Mouse (Mus musculus) CH12.LX (cell line): ENCODE measurements around the gene Fancd2. TPM values are rescaled to one million over a fixed set of nuclear protein-coding genes. Genes with fewer than 3 reads are reported as not detected.

Experiments used
- DNase-seq: peaks from one replicate; pipeline ENCODE4 v3.0.0-alpha.2; 2013; ENCODE audit errors: extremely low read depth
- H3K27ac ChIP-seq: 2 replicates; pipeline ENCODE4 v1.5.1; 2012; ENCODE audit warnings: low read depth, mild to moderate bottlenecking, control low read depth, moderate library complexity; ENCODE audit not compliant: insufficient read depth
- H3K27me3 ChIP-seq: replicated peaks from 2 replicates; pipeline ENCODE3; 2012; ENCODE audit warnings: inconsistent platforms
- H3K36me3 ChIP-seq, 2 experiments: replicated peaks in 1 of 2; 2 replicates each; pipeline versions ENCODE3 to v1.6.1; 2012; ENCODE audit warnings: inconsistent platforms in 1 of 2, low read length in 1 of 2, mild to moderate bottlenecking in 1 of 2, mixed read lengths in 1 of 2, moderate library complexity in 1 of 2; ENCODE audit not compliant: control insufficient read depth in 1 of 2, insufficient read depth in 1 of 2
- H3K4me1 ChIP-seq, 2 experiments: 2 replicates each; pipeline ENCODE4 v1.6.1; 2012; ENCODE audit warnings: inconsistent platforms in 1 of 2, moderate library complexity in 1 of 2; ENCODE audit not compliant: insufficient read depth in 2 of 2, control insufficient read depth in 1 of 2
- H3K4me2 ChIP-seq: 2 replicates; pipeline ENCODE4 v1.6.1; 2012; ENCODE audit warnings: low read depth, mild to moderate bottlenecking, control low read depth; ENCODE audit not compliant: poor library complexity, insufficient read depth, severe bottlenecking
- H3K4me3 ChIP-seq, 3 experiments: fragments of 150-350 bp in 1 of 3; sonication (generic) in 1 of 3; replicated peaks in 1 of 3; 2 replicates each; pipeline versions ENCODE3 to v1.5.1; 2011 to 2012; ENCODE audit warnings: low read depth in 2 of 3, low read length in 2 of 3, mild to moderate bottlenecking in 2 of 3, moderate library complexity in 2 of 3, control low read depth in 1 of 3, improper control_type of control experiment in 1 of 3, inconsistent platforms in 1 of 3, mixed read lengths in 1 of 3; ENCODE audit not compliant: poor library complexity in 1 of 3
- H3K79me2 ChIP-seq: replicated peaks from 2 replicates; pipeline ENCODE4 v1.6.1; 2012; ENCODE audit warnings: mild to moderate bottlenecking, moderate library complexity; ENCODE audit not compliant: control insufficient read depth, poor library complexity, insufficient read depth, severe bottlenecking; ENCODE audit errors: extremely low read depth
- H3K9ac ChIP-seq: 2 replicates; pipeline ENCODE4 v1.6.1; 2012; ENCODE audit warnings: low read depth, mild to moderate bottlenecking, control low read depth, moderate library complexity; ENCODE audit not compliant: insufficient read depth
- H3K9me3 ChIP-seq: replicated peaks from 2 replicates; pipeline ENCODE3; 2012; ENCODE audit warnings: low read length, inconsistent platforms, mixed read lengths
- BHLHE40 ChIP-seq: IDR thresholded peaks from 2 replicates; pipeline ENCODE4 v1.6.1; 2011; ENCODE audit warnings: mild to moderate bottlenecking, low read depth, low read length, improper control_type of control experiment
- CHD1 ChIP-seq: IDR thresholded peaks from 2 replicates; pipeline ENCODE4 v1.6.1; 2012; ENCODE audit warnings: low read depth, low read length, improper control_type of control experiment, inconsistent platforms
- CHD2 ChIP-seq: IDR thresholded peaks from 2 replicates; pipeline ENCODE4 v1.6.1; 2011; ENCODE audit warnings: low read length, improper control_type of control experiment
- ELF1 ChIP-seq: IDR thresholded peaks from 2 replicates; pipeline ENCODE4 v1.6.1; 2014; ENCODE audit warnings: low read depth, mild to moderate bottlenecking, inconsistent platforms, low read length, improper control_type of control experiment
- EP300 ChIP-seq: IDR thresholded peaks from 2 replicates; pipeline ENCODE4 v1.6.1; 2011; ENCODE audit warnings: low read length, improper control_type of control experiment
- ETS1 ChIP-seq: conservative IDR thresholded peaks from 2 replicates; pipeline ENCODE4 v1.6.1; 2012; ENCODE audit warnings: low read depth, mild to moderate bottlenecking, inconsistent platforms, low read length, improper control_type of control experiment, moderate library complexity
- GABPA ChIP-seq: IDR thresholded peaks from 2 replicates; pipeline ENCODE4 v1.6.1; 2012; ENCODE audit warnings: low read depth, low read length, improper control_type of control experiment, inconsistent platforms; ENCODE audit not compliant: insufficient replicate concordance
- JUN ChIP-seq: IDR thresholded peaks from 2 replicates; pipeline ENCODE4 v1.6.1; 2011; ENCODE audit warnings: low read depth, mild to moderate bottlenecking, low read length, improper control_type of control experiment, moderate library complexity; ENCODE audit not compliant: insufficient read depth
- JUND ChIP-seq: conservative IDR thresholded peaks from 2 replicates; pipeline ENCODE4 v1.6.1; 2011; ENCODE audit warnings: low read depth, low read length, improper control_type of control experiment
- KAT2A ChIP-seq: IDR thresholded peaks from 2 replicates; pipeline ENCODE4 v1.6.1; 2012; ENCODE audit warnings: low read length, improper control_type of control experiment, inconsistent platforms; ENCODE audit not compliant: insufficient replicate concordance
- MAFK ChIP-seq: IDR thresholded peaks from 2 replicates; pipeline ENCODE4 v1.6.1; 2011; ENCODE audit warnings: low read length, improper control_type of control experiment; ENCODE audit not compliant: insufficient replicate concordance
- MAX ChIP-seq: IDR thresholded peaks from 2 replicates; pipeline ENCODE4 v1.6.1; 2011; ENCODE audit warnings: low read length, improper control_type of control experiment
- MAZ ChIP-seq: IDR thresholded peaks from 2 replicates; pipeline ENCODE4 v1.6.1; 2012; ENCODE audit warnings: low read depth, mild to moderate bottlenecking, inconsistent platforms, low read length, improper control_type of control experiment, moderate library complexity
- MXI1 ChIP-seq: IDR thresholded peaks from 2 replicates; pipeline ENCODE4 v1.6.1; 2011; ENCODE audit warnings: mild to moderate bottlenecking, low read depth, low read length, improper control_type of control experiment
- MYC ChIP-seq: IDR thresholded peaks from 2 replicates; pipeline ENCODE4 v1.6.1; 2011; ENCODE audit warnings: low read depth, mild to moderate bottlenecking, improper control_type of control experiment, low read length
- NELFE ChIP-seq: IDR thresholded peaks from 2 replicates; pipeline ENCODE4 v1.6.1; 2011; ENCODE audit warnings: low read depth, low read length, improper control_type of control experiment
- NRF1 ChIP-seq: IDR thresholded peaks from 2 replicates; pipeline ENCODE4 v1.6.1; 2014; ENCODE audit warnings: low read depth, mild to moderate bottlenecking, inconsistent platforms, low read length, improper control_type of control experiment, moderate library complexity
- POLR2A ChIP-seq: IDR thresholded peaks from 2 replicates; pipeline ENCODE4 v1.6.1; 2011; ENCODE audit warnings: low read depth, mild to moderate bottlenecking, improper control_type of control experiment, low read length
- POLR2AphosphoS2 ChIP-seq: IDR thresholded peaks from 2 replicates; pipeline ENCODE4 v1.6.1; 2011; ENCODE audit warnings: low read depth, low read length, improper control_type of control experiment
- SIN3A ChIP-seq: IDR thresholded peaks from 2 replicates; pipeline ENCODE4 v1.6.1; 2012; ENCODE audit warnings: low read length, improper control_type of control experiment, inconsistent platforms
- TBP ChIP-seq: conservative IDR thresholded peaks from 2 replicates; pipeline ENCODE4 v1.6.1; 2011; ENCODE audit warnings: low read depth, low read length, improper control_type of control experiment
- UBTF ChIP-seq: IDR thresholded peaks from 2 replicates; pipeline ENCODE4 v1.6.1; 2012; ENCODE audit warnings: low read depth, mild to moderate bottlenecking, inconsistent platforms, low read length, improper control_type of control experiment, moderate library complexity
- USF2 ChIP-seq: conservative IDR thresholded peaks from 2 replicates; pipeline ENCODE4 v1.6.1; 2011; ENCODE audit warnings: low read depth, low read length, improper control_type of control experiment
- ZC3H11A ChIP-seq: IDR thresholded peaks from 2 replicates; pipeline ENCODE4 v1.6.1; 2012; ENCODE audit warnings: low read depth, mild to moderate bottlenecking, inconsistent platforms, low read length, improper control_type of control experiment
- ZNF384 ChIP-seq: IDR thresholded peaks from 2 replicates; pipeline ENCODE4 v1.6.1; 2012; ENCODE audit warnings: low read depth, low read length, improper control_type of control experiment, inconsistent platforms
- dilution Hi-C: fragments of 300-500 bp; cut with MboI; formaldehyde crosslinking; loops from 2 replicates; pipeline ENCODE4 v1.14.3; 2020; ENCODE audit warnings: low sequenced_read_pairs; ENCODE audit not compliant: extremely low pct_unique_long_range_greater_than_20kb, extremely low pct_ligation_motif_present
- in situ Hi-C: fragments of 300-500 bp; cut with MboI; formaldehyde crosslinking; loops from 3 replicates; pipeline ENCODE4 v1.14.3; 2019; ENCODE audit warnings: low sequenced_read_pairs, low pct_ligation_motif_present, low pct_unique_long_range_greater_than_20kb, mixed read lengths
- polyA plus RNA-seq: library from polyadenylated mRNA; unstranded; fragments of >175 nt; gene quantifications from 2 replicates; pipeline ENCODE4 v1.2.1, GENCODE M21; 2012; ENCODE audit warnings: low read depth; ENCODE audit not compliant: insufficient read length
- total RNA-seq, 2 experiments: library from RNA; depleted of rRNA; stranded (reverse); fragments of 300-350 nt in 1 of 2; fragments of >200 nt in 1 of 2; gene quantifications; 2 replicates each; pipeline ENCODE4 v1.2.3; 2012 to 2014

Fancd2 gene
- total and polyA plus RNA-seq, 3 experiments, result 25.5 to 32.7 (median 30.2) TPM

GRCm38 (mm10) chr6:113639201-113639600, 107.7 kb downstream of the Fancd2 start:
- peaks cover 13 to 41% of the 10 kb centered on the region in 2 experiments for H3K4me1 ChIP-seq
- peak overlapping the region; percentile 50 to 96 (median 71) for H3K4me3 ChIP-seq
- H3K27ac ChIP-seq, result peak overlapping the region; percentile 57; the same call in 1 of the 2 replicates
- TF ChIP-seq NRF1, result no peak
- no peak for TF ChIP-seq KAT2A
- TF ChIP-seq SIN3A, result no peak
- TF ChIP-seq CHD1, result no peak
- TF ChIP-seq, all 38 proteins: peak for 0
- Histone ChIP-seq H3K79me2 (peaks cover 55% of the 10 kb centered on the region), H3K9ac (peak overlapping the region; percentile 58; the same call in 1 of the 2 replicates), H3K9me3 (no peaks in the 10 kb centered on the region), H3K36me3 (peaks cover 4 to 18% of the 10 kb centered on the region in 2 experiments), H3K27me3 (no peaks in the 10 kb centered on the region), H3K4me2 (peak overlapping the region; percentile 97)
- dilution Hi-C loops, result no loop called here
- in situ Hi-C loops, result loop anchor here (5.0 kb wide), 1 partner anchor 38 kb away; no protein-coding TSS in a partner anchor
- DNase-seq, result no peak

GRCm38 (mm10) chr6:113642605-113643004, 111.1 kb downstream of the Fancd2 start:
- H3K4me1 ChIP-seq, result peaks cover 17 to 68% of the 10 kb centered on the region in 2 experiments
- peaks cover 9 to 37% of the 10 kb centered on the region in 2 experiments for H3K36me3 ChIP-seq
- H3K4me2 ChIP-seq, result peak overlapping the region; percentile 55; the same call in 1 of the 2 replicates
- dilution Hi-C loops, result no loop called here
- no peak overlapping the region for H3K4me3 ChIP-seq
- H3K27me3 ChIP-seq, result no peaks in the 10 kb centered on the region
- peak overlapping the region; percentile 17 for H3K27ac ChIP-seq
- DNase-seq, result no peak
- TF ChIP-seq NRF1 (no peak), MAZ (no peak), GABPA (no peak), BHLHE40 (peak; percentile 42), MAX (peak; percentile 74), ZC3H11A (no peak), POLR2A (no peak), ZNF384 (no peak), JUND (no peak)
- TF ChIP-seq, all 38 proteins: peak for 2
- peak overlapping the region; percentile 29; the same call in 1 of the 2 replicates for H3K9ac ChIP-seq
- no peaks in the 10 kb centered on the region for H3K9me3 ChIP-seq
- peaks cover 78% of the 10 kb centered on the region for H3K79me2 ChIP-seq
- in situ Hi-C loops, result no loop called here

- Histone ChIP-seq H3K9ac (peak overlapping the region; percentile 29; the same call in 1 of the 2 replicates), H3K27me3 (no peaks in the 10 kb centered on the region), H3K4me3 (no peak overlapping the region)
- in situ Hi-C loops, result no loop called here
- TF ChIP-seq POLR2AphosphoS2 (no peak), ETS1 (no peak), JUN (no peak), TBP (no peak), NRF1 (no peak), MAFK (no peak), UBTF (no peak), MYC (no peak), ZNF384 (no peak), GABPA (no peak), KAT2A (no peak), USF2 (no peak), NELFE (no peak), MXI1 (no peak), ELF1 (no peak), CHD2 (no peak), BHLHE40 (no peak), MAZ (no peak), EP300 (no peak)
- TF ChIP-seq, all 38 proteins: peak for 0
- Histone ChIP-seq H3K9me3 (no peaks in the 10 kb centered on the region), H3K4me2 (peak overlapping the region; percentile 55; the same call in 1 of the 2 replicates), H3K79me2 (peaks cover 78% of the 10 kb centered on the region), H3K36me3 (peaks cover 10 to 41% of the 10 kb centered on the region in 2 experiments), H3K27ac (peak overlapping the region; percentile 17), H3K4me1 (peaks cover 17 to 68% of the 10 kb centered on the region in 2 experiments)
- DNase-seq, result no peak
- dilution Hi-C loops, result no loop called here
These were observed 111.5 kb downstream of the Fancd2 start for GRCm38 (mm10) chr6:113643021-113643420.
